Mouse (Mus musculus): Measurements from ENCODE around the gene Fgfrl1. TPM values are rescaled to one million over a fixed set of nuclear protein-coding genes. Genes with fewer than 3 reads are reported as not detected.

Gene Fgfrl1
- polyA plus RNA-seq, 1 experiment from 2014 or later, result 22.0 TPM

DNA sequence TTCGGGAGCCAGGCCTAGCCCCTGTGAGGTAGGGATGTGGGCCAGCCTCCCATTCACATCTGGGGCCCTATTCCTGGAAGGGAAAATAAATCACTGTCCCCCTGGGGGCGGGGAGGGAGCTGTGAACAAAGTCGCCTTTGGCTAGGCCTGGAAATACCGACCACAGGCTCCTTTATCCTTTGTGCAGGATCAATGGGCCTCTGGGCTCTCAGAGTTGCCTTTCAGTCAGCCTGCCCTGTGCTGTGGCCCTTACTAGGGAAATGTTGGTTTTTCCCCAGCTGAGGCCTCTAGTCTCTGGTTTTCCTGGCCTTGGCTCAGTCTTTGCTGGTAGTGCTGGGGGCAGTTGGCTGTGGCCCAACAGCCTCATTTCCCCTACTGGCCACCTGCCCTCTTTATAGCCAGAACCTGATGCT, 5.2 kb downstream of the Fgfrl1 start:
- no peak; the same call in 1 of the 2 replicates for ATAC-seq (replicated peaks; ENCODE audit: low FRiP score)
- Histone ChIP-seq H3K36me3 (ENCODE audit: control insufficient read depth, insufficient read depth, low read length) (no peaks in the 10 kb centered on the region; the same call in 1 of the 2 replicates), H3K4me1 (replicated peaks; ENCODE audit: control insufficient read depth, insufficient read depth, low read length) (peaks cover 23% of the 10 kb centered on the region), H3K4me2 (ENCODE audit: low read depth, low read length, severe bottlenecking) (peak overlapping the region; percentile 24; the same call in 1 of the 2 replicates), H3K9ac (ENCODE audit: low read length) (no peak overlapping the region; the same call in 1 of the 2 replicates), H3K27ac (ENCODE audit: low read depth, low read length) (peak overlapping the region; percentile 26), H3K4me3 (ENCODE audit: low read depth, low read length) (no peak overlapping the region), H3K27me3 (ENCODE audit: control insufficient read depth, insufficient read depth, low read length) (peaks cover 4% of the 10 kb centered on the region), H3K9me3 (ENCODE audit: control insufficient read depth, low read length) (no peaks in the 10 kb centered on the region)
- WGBS, result 14% methylated on average over 4 of the region's 4 CpGs
- DNase-seq (ENCODE audit: low spot score), result peak; percentile 60

DNA sequence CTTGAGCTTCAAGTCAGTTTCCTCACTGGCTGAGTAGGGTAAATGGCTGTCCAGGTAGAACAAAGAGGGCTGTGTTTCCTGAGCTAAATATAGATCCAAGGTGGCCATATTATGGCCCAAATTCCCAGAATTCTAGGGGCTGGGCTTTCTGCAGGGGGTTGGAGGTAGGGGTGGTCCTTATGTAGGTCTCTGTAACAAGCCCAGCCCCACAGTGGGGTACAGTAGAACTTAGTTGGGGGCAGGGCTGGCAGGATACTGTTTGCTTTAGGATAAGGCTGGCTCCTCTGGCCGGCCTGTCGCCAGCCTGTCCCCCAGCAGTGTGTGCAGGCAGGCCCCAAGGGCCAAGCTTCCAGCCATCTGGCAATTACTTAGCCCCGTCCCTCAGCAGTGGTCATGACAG, 8.2 kb downstream of the Fgfrl1 start:
- no peaks in the 10 kb centered on the region for H3K9me3 ChIP-seq (ENCODE audit: control insufficient read depth, low read length)
- no peak overlapping the region for H3K4me3 ChIP-seq (ENCODE audit: low read depth, low read length)
- H3K9ac ChIP-seq (ENCODE audit: low read length), result no peak overlapping the region
- no peak overlapping the region for H3K27ac ChIP-seq (ENCODE audit: low read depth, low read length)
- 44% methylated on average over 3 of the region's 3 CpGs for whole genome bisulfite sequencing
- H3K36me3 ChIP-seq (ENCODE audit: control insufficient read depth, insufficient read depth, low read length), result no peaks in the 10 kb centered on the region; the same call in none of the 2 replicates
- no peak overlapping the region for H3K4me2 ChIP-seq (ENCODE audit: low read depth, low read length, severe bottlenecking)
- ATAC-seq (replicated peaks; ENCODE audit: low FRiP score), result no peak
- H3K4me1 ChIP-seq (replicated peaks; ENCODE audit: control insufficient read depth, insufficient read depth, low read length), result peaks cover 16% of the 10 kb centered on the region
- no peaks in the 10 kb centered on the region for H3K27me3 ChIP-seq (ENCODE audit: control insufficient read depth, insufficient read depth, low read length)
- no peak for DNase-seq (ENCODE audit: low spot score)

DNA sequence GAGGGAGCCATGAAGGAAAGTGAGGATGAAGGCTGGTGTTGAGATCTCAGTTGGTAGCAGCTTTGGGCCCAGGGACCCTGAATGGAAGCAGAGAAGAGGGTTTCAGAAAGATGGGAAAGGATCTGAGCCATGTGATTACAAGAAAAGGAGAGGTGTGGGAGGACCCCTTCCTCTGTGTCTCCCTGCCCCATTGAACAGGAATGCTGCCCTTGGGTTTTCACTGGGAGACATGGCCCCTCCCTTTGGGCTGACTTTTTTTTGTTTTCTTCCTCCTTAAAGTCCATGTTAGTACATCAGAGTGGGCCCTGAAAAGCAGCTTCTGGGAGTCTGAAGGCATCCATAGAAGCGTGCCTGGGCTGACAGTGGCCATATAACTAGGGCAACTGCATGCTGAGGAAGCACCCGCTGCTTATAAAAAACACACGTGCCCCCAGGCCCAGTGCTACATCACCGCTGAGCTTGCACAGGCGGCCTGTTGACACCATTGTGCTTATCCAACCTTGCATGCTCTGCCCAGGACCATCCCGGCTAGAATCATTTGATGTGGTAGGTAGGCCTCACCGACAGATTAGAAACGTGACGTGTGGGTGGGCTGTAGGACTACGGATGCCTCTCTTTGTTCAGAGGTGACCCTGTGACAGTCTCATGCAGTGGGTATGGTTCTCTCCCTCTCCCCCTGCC, 9.3 kb downstream of the Fgfrl1 start:
- Histone ChIP-seq H3K27me3 (ENCODE audit: control insufficient read depth, insufficient read depth, low read length) (no peaks in the 10 kb centered on the region), H3K27ac (ENCODE audit: low read depth, low read length) (no peak overlapping the region), H3K4me2 (ENCODE audit: low read depth, low read length, severe bottlenecking) (no peak overlapping the region), H3K9ac (ENCODE audit: low read length) (no peak overlapping the region), H3K4me1 (replicated peaks; ENCODE audit: control insufficient read depth, insufficient read depth, low read length) (peaks cover 14% of the 10 kb centered on the region), H3K36me3 (ENCODE audit: control insufficient read depth, insufficient read depth, low read length) (no peaks in the 10 kb centered on the region; the same call in none of the 2 replicates), H3K4me3 (ENCODE audit: low read depth, low read length) (no peak overlapping the region), H3K9me3 (ENCODE audit: control insufficient read depth, low read length) (no peaks in the 10 kb centered on the region)
- ATAC-seq (replicated peaks; ENCODE audit: low FRiP score) (no peak), DNase-seq (ENCODE audit: low spot score) (no peak)
- WGBS, result 73% methylated on average over 10 of the region's 10 CpGs

DNA sequence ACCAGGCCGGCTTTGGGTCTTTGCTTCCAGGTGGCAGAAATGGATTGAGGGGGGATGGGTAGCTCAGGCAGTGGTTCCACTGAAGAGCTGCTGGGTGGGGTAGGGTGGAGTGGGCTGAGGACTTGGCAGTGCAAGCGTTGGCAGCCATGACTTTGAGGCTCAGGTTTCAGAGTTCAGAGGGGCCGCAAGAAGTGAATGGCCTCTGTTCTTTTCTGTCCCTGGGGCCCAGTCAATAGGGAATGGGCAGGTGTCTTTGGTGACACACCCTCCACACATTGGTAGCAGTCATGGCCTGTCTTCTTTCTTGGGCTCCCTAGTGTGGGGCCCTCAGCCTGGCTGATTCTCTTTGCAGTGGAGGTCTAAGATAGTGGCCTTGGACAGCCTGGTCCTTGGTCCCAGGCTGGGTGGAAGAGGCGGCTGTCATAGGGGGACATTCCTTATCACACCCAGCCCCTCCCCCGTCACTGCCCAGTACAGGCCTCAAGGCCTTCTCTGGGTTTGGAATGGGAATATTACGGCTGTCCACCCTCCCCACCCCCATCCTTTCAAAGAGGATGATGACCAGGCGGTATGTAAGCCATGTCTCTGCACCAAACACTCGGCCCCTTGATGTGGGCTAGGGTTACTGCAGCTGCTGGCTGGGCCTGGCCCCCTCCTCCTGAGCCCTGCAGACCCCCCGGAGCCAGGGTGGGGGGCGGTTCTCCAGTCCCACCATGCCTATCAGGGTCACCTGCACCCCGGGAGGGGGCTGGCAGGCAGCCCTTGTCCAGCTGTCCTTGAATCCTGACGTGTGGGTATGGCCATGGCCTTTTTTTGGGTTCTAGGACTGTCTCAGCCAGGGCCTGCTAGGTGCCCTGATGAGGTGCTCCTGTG, 11.8 kb downstream of the Fgfrl1 start:
- DNase-seq (ENCODE audit: low spot score), result no peak
- no peaks in the 10 kb centered on the region for H3K4me1 ChIP-seq (replicated peaks; ENCODE audit: control insufficient read depth, insufficient read depth, low read length)
- H3K27ac ChIP-seq (ENCODE audit: low read depth, low read length), result no peak overlapping the region
- H3K9me3 ChIP-seq (ENCODE audit: control insufficient read depth, low read length), result no peaks in the 10 kb centered on the region
- ATAC-seq (replicated peaks; ENCODE audit: low FRiP score), result 0 out of 2 replicates have a peak, but pooled peaks have one; percentile 12
- no peak overlapping the region for H3K4me2 ChIP-seq (ENCODE audit: low read depth, low read length, severe bottlenecking)
- H3K9ac ChIP-seq (ENCODE audit: low read length), result no peak overlapping the region
- no peaks in the 10 kb centered on the region; the same call in none of the 2 replicates for H3K36me3 ChIP-seq (ENCODE audit: control insufficient read depth, insufficient read depth, low read length)
- WGBS, result 93% methylated on average over 12 of the region's 12 CpGs
- no peak overlapping the region for H3K4me3 ChIP-seq (ENCODE audit: low read depth, low read length)
- no peaks in the 10 kb centered on the region for H3K27me3 ChIP-seq (ENCODE audit: control insufficient read depth, insufficient read depth, low read length)

DNA sequence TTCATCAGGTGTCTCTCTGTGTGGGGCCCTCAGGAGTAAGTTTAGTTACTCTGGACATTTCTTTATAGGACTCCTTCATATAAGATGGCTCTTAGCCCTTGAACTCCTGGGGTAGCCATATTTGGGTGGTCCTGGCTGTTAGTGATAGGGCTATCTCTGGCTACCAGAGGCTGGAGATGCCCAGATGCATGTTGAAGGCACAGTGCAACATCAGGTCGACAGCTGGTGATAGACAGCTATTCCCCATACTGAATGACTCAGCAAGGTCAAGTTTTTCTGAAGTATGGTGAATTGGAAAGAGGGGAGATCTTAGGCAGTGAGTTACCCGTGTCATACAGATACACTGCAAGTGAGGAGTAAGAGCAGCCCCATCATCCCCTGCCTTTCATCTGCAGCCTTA, 15.6 kb downstream of the Fgfrl1 start:
- no peaks in the 10 kb centered on the region; the same call in none of the 2 replicates for H3K36me3 ChIP-seq (ENCODE audit: control insufficient read depth, insufficient read depth, low read length)

DNA sequence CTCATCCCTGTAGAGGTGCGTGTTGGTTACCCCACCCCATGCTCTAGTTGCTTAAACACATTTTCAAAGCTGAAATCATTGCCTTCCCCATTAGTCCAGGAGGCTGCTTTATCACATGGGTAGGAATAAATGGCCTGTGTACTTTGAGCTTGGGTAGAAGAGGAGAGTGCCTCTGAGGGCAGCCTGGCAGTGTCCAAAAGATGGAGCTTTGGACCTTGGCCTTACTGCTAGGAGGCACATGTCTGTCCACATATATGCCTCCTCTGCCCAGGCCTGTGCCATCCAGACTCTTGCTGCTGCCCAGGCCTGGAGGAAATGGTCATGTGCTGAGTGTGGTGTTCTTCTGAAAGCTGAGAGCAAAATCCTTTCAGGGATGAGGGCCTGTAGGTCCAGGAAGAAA, 16.2 kb downstream of the Fgfrl1 start:
- Histone ChIP-seq H3K4me2 (ENCODE audit: low read depth, low read length, severe bottlenecking) (no peak overlapping the region), H3K27ac (ENCODE audit: low read depth, low read length) (no peak overlapping the region)

More for the DNA sequence above, 15.6 kb downstream of the Fgfrl1 start:
- H3K9ac ChIP-seq (ENCODE audit: low read length), result no peak overlapping the region
- no peaks in the 10 kb centered on the region for H3K4me1 ChIP-seq (replicated peaks; ENCODE audit: control insufficient read depth, insufficient read depth, low read length)
- no peaks in the 10 kb centered on the region for H3K9me3 ChIP-seq (ENCODE audit: control insufficient read depth, low read length)
- H3K27ac ChIP-seq (ENCODE audit: low read depth, low read length), result no peak overlapping the region
- no peak overlapping the region for H3K4me3 ChIP-seq (ENCODE audit: low read depth, low read length)
- no peak overlapping the region for H3K4me2 ChIP-seq (ENCODE audit: low read depth, low read length, severe bottlenecking)
- ATAC-seq (replicated peaks; ENCODE audit: low FRiP score), result no peak
- DNase-seq (ENCODE audit: low spot score), result no peak
- WGBS, result 90% methylated on average over 2 of the region's 2 CpGs
- no peaks in the 10 kb centered on the region for H3K27me3 ChIP-seq (ENCODE audit: control insufficient read depth, insufficient read depth, low read length)

DNA sequence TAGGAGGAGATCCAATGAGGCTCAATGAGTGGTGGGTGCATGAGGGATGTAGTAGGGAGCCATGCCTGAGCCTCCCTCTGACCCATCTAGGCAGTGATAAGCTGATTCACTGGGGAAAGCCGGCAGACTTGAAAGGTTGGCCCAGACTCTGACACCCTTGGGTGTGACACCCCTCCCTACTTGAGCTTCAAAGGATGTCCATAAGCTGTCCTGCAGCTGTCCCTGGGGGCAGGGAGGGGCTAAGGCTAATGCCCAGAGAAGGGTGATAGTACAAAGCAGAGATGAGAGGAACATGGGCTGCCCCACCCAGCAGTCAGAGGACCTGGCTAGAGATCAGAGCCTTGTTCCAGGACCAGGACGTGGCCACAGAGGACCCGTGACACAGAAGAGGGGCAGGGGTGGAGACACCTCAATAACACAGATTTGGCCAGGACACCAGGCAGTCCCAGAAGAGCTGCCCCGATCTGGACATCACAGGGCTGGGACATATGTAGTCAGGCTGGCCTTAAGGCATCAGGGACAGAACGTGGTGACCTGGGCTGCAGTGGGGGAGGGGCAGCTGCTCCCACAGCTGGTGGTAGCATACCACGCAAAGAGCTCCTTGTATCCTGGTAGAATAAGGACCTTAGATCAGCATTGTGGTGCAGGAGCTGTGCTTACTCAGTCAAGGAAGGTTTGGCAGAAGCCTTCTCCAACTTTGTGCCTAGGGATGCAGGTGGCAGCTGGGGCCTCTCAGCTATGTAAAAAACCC, 17.0 kb downstream of the Fgfrl1 start:
- Histone ChIP-seq H3K27me3 (ENCODE audit: control insufficient read depth, insufficient read depth, low read length) (no peaks in the 10 kb centered on the region), H3K9ac (ENCODE audit: low read length) (no peak overlapping the region), H3K9me3 (ENCODE audit: control insufficient read depth, low read length) (no peaks in the 10 kb centered on the region), H3K36me3 (ENCODE audit: control insufficient read depth, insufficient read depth, low read length) (no peaks in the 10 kb centered on the region; the same call in none of the 2 replicates), H3K4me1 (replicated peaks; ENCODE audit: control insufficient read depth, insufficient read depth, low read length) (no peaks in the 10 kb centered on the region), H3K4me3 (ENCODE audit: low read depth, low read length) (no peak overlapping the region), H3K27ac (ENCODE audit: low read depth, low read length) (no peak overlapping the region), H3K4me2 (ENCODE audit: low read depth, low read length, severe bottlenecking) (no peak overlapping the region)
- WGBS, result 61% methylated on average over 6 of the region's 6 CpGs
- no peak for DNase-seq (ENCODE audit: low spot score)
- peak; percentile 44; the same call in 1 of the 2 replicates for ATAC-seq (replicated peaks; ENCODE audit: low FRiP score)

More for the DNA sequence above, 16.2 kb downstream of the Fgfrl1 start:
- H3K36me3 ChIP-seq (ENCODE audit: control insufficient read depth, insufficient read depth, low read length), result no peaks in the 10 kb centered on the region; the same call in none of the 2 replicates
- no peaks in the 10 kb centered on the region for H3K27me3 ChIP-seq (ENCODE audit: control insufficient read depth, insufficient read depth, low read length)
- H3K4me1 ChIP-seq (replicated peaks; ENCODE audit: control insufficient read depth, insufficient read depth, low read length), result no peaks in the 10 kb centered on the region
- no peak overlapping the region for H3K9ac ChIP-seq (ENCODE audit: low read length)
- no peaks in the 10 kb centered on the region for H3K9me3 ChIP-seq (ENCODE audit: control insufficient read depth, low read length)
- ATAC-seq (replicated peaks; ENCODE audit: low FRiP score) (no peak), DNase-seq (ENCODE audit: low spot score) (no peak)
- H3K4me3 ChIP-seq (ENCODE audit: low read depth, low read length), result no peak overlapping the region
- WGBS, result 93% methylated on average over 1 of the region's 1 CpGs

DNA sequence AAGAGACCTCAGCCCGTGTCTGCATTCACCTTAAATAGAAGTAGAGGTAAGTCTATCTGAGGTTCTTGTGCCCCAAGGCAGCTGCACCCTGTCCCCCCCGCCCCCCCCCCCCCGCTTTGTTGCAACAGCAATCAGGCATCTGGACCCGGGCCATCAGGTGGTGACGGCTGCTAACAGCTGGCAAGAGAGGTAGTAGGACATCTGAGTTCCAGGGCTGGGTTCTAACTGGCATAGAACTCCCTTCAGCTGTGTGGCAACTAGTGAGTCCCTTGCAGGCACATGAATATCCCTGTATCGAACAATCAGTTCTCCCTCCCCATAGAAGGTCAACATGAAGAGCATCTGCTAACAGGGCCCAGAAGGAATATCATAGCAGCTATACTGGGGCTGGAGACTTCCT, 19.8 kb downstream of the Fgfrl1 start:
- H3K27me3 ChIP-seq (ENCODE audit: control insufficient read depth, insufficient read depth, low read length), result no peaks in the 10 kb centered on the region
- ATAC-seq (replicated peaks; ENCODE audit: low FRiP score) (no peak), DNase-seq (ENCODE audit: low spot score) (peak; percentile 26)
- H3K4me2 ChIP-seq (ENCODE audit: low read depth, low read length, severe bottlenecking), result no peak overlapping the region
- no peak overlapping the region for H3K27ac ChIP-seq (ENCODE audit: low read depth, low read length)
- no peaks in the 10 kb centered on the region for H3K4me1 ChIP-seq (replicated peaks; ENCODE audit: control insufficient read depth, insufficient read depth, low read length)
- no peak overlapping the region for H3K9ac ChIP-seq (ENCODE audit: low read length)
- 88% methylated on average over 6 of the region's 6 CpGs for WGBS
- H3K9me3 ChIP-seq (ENCODE audit: control insufficient read depth, low read length), result no peaks in the 10 kb centered on the region
- H3K4me3 ChIP-seq (ENCODE audit: low read depth, low read length), result no peak overlapping the region
- H3K36me3 ChIP-seq (ENCODE audit: control insufficient read depth, insufficient read depth, low read length), result no peaks in the 10 kb centered on the region
